Mouse (Mus musculus): Measurements from ENCODE around the gene Hdac7.

Gene Hdac7

GRCm38 (mm10) chr15:97787148-97787798, 57.0 kb downstream of the Hdac7 start:
- no peaks in the 10 kb centered on the region for H3K27me3 ChIP-seq (ENCODE audit: control insufficient read depth, insufficient read depth, low read length, poor library complexity, severe bottlenecking)
- H3K36me3 ChIP-seq (ENCODE audit: control insufficient read depth, insufficient read depth, low read length, poor library complexity, severe bottlenecking), result no peaks in the 10 kb centered on the region
- no peak for DNase-seq (ENCODE audit: low read depth, low spot score)

DNA sequence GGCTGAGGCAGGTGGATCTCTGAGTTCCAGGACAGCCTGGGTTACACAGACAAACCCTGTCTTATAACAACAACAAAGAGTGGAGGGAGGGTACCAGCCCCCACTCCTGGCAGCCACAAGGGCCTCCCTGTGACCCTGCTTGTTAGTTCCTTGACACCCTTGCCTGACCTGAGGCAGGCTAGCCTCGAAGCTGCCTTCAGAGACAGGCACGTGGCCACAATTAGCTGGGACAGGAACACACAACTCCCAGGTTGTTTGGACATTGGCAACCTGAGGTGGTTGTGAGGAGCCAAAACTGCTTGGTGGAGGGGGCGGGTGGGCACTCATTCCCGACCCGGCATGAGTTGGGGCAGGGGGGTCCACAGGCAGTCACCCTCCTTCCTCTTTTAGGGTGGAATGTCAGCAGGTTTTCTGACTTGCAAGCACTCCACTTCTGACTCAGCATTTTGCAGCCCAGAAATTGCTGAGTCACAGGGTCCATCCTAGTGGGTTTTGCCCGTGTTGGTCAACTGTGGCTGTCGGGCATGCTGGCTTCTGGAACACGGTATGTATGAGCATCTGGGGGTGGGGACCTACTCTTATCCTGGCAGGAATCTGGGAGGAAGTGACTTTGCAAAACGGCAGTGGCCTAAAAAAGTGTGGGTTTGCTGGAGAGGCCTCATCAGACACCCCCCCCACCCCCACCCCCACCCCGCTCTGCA, 57.7 kb downstream of the Hdac7 start:
- peak; percentile 34 for DNase-seq (ENCODE audit: low read depth, low spot score)
- Histone ChIP-seq H3K27me3 (ENCODE audit: control insufficient read depth, insufficient read depth, low read length, poor library complexity, severe bottlenecking) (no peaks in the 10 kb centered on the region), H3K36me3 (ENCODE audit: control insufficient read depth, insufficient read depth, low read length, poor library complexity, severe bottlenecking) (no peaks in the 10 kb centered on the region)

DNA sequence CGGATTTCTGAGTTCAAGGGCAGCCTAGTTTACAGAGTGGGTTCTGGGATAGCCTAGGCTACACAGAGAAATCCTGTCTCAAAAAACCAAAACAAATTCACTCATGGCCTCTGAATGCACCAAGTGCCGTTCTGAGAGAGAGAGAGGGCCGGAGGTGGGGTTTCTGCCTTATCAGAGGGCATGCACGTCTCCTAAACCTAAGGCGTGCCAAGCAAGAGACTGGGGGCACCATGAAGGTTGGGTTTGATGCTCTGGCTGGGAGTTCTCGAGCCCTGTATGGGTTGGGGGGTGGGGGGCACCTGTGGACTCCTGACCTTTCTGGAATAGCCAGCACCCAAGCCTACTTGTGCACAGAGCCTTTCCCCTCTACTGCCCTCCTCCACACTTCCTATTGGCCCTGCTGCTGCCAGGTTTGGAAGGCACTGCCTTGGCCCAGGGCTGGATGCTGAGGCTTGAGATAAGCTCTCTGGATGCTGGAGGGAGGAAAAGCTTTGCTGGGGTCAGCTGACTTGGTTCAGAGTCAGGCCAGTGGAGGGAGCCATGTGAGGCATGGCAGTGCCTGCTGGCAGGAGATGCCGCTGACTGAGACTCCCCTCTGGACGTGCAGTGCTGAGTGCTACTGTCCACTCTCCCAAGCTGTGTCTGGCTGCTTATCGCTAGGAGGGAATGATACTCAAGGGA, 58.4 kb downstream of the Hdac7 start:
- Histone ChIP-seq H3K36me3 (ENCODE audit: control insufficient read depth, insufficient read depth, low read length, poor library complexity, severe bottlenecking) (no peaks in the 10 kb centered on the region), H3K27me3 (ENCODE audit: control insufficient read depth, insufficient read depth, low read length, poor library complexity, severe bottlenecking) (no peaks in the 10 kb centered on the region)
- DNase-seq (ENCODE audit: low read depth, low spot score), result no peak

DNA sequence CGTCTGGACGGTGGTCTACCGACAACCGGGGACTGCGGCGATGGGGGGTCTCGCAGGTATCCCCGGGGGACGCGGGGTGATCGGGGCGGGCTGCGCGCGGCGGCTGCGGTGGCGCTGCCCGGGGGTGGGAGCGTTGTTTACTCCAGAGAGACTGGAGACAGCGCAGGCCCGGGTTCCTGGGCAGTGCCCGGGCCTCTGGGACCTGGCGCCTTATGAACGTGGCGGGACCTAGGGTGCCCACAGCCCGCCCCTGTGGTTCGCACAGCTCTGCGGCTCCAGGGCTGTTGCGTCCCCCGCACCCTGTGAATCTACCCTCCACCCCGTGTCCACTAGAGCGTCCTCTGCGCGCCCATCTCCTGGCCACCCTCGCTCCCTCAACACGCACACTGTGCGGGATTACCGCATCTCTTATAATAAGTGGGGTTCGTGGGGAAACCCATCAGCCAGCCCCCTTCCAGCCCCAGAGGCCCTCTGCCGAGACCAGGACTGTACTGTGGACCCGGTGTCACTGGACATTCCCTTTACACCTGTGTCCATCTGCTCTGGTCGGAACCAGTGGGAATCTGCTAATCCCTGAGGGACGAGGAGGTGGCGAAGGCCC, 59.6 kb downstream of the Hdac7 start:
- no peaks in the 10 kb centered on the region for H3K36me3 ChIP-seq (ENCODE audit: control insufficient read depth, insufficient read depth, low read length, poor library complexity, severe bottlenecking)
- H3K27me3 ChIP-seq (ENCODE audit: control insufficient read depth, insufficient read depth, low read length, poor library complexity, severe bottlenecking), result no peaks in the 10 kb centered on the region
- DNase-seq (ENCODE audit: low read depth, low spot score), result peak; percentile 36

GRCm38 (mm10) chr15:97784092-97784559, 60.2 kb downstream of the Hdac7 start:
- peak; percentile 95 for DNase-seq (ENCODE audit: low read depth, low spot score)
- Histone ChIP-seq H3K36me3 (ENCODE audit: control insufficient read depth, insufficient read depth, low read length, poor library complexity, severe bottlenecking) (no peaks in the 10 kb centered on the region), H3K27me3 (ENCODE audit: control insufficient read depth, insufficient read depth, low read length, poor library complexity, severe bottlenecking) (no peaks in the 10 kb centered on the region)

DNA sequence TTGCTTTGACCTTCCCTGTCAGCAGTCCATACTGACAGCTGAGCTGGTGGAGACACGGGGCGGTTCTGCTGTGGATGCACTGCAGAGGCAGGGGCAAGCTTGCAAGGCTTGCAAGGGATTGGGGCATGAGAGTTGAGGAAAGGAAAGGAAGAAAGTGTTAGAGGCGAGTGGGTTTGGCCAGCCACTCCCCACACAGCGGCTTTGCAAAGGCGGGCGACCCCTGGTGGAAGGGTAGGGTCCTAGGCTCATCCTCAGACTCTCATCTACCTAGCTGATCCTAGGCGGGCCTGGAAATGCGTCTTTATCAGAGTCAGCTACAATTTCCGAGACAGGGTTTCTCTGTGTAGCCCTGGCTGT, 61.6 kb downstream of the Hdac7 start:
- Histone ChIP-seq H3K27me3 (ENCODE audit: control insufficient read depth, insufficient read depth, low read length, poor library complexity, severe bottlenecking) (no peaks in the 10 kb centered on the region), H3K36me3 (ENCODE audit: control insufficient read depth, insufficient read depth, low read length, poor library complexity, severe bottlenecking) (no peaks in the 10 kb centered on the region)
- DNase-seq (ENCODE audit: low read depth, low spot score), result peak; percentile 83

DNA sequence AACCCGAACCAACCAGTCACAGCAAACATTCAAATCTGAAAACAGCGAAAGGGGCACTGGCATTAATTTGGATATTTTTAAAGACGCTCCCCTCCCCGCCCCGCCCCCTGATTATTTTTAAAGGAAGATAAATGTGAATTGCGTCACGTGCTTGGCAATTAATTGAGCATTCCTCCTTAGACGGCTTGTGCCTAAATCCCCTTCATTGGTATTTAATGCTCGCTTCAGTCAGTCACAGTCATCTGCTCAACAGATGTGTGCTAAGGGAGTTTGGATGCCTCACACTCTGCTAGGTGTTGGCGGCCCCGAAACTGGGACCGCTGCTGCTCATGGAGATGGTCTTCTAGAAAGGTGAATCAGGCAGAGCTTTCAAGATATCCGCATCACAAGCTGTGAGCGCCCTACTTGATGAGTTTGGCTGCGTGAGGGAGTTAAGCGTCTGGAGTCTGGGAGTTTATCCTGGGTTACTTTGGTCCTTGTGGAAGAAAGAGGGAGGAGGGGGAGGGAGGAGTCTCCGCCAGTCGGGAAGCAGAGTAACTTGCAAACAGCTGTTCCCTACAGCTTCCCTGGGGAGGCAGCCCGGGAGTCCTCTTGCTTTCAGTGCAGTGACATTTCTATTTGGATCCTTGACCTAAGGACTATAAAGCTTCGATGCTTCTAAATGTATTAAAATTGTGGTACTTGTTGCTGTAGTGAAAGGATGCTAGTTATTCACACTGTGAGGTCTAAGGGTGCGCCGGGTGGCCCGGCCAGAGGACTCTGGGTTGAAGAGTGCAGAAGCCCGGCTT, 62.1 kb downstream of the Hdac7 start:
- no peaks in the 10 kb centered on the region for H3K27me3 ChIP-seq (ENCODE audit: control insufficient read depth, insufficient read depth, low read length, poor library complexity, severe bottlenecking)
- no peaks in the 10 kb centered on the region for H3K36me3 ChIP-seq (ENCODE audit: control insufficient read depth, insufficient read depth, low read length, poor library complexity, severe bottlenecking)
- DNase-seq (ENCODE audit: low read depth, low spot score), result no peak

DNA sequence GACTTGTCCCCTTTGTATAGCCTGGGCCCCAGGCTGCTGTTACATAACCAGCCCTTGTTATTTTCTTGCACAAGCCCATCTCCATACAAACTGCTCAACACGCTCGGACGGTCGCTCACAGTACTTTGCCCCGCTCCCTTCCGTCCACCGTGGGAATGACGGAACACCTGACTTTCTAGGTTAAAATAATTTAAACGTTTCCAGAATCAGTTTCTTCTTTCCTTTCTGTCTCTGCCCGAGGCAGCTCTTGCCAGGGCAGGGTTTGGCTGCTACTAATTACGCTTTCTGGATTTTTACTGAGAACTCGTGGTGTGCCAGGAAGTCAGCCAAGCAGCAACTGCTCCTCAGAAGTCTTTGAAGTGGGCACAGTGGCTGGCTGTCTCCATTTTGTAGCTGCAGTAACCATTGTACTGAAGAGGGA, 63.7 kb downstream of the Hdac7 start:
- no peak for DNase-seq (ENCODE audit: low read depth, low spot score)
- H3K27me3 ChIP-seq (ENCODE audit: control insufficient read depth, insufficient read depth, low read length, poor library complexity, severe bottlenecking), result no peaks in the 10 kb centered on the region
- H3K36me3 ChIP-seq (ENCODE audit: control insufficient read depth, insufficient read depth, low read length, poor library complexity, severe bottlenecking), result no peaks in the 10 kb centered on the region

DNA sequence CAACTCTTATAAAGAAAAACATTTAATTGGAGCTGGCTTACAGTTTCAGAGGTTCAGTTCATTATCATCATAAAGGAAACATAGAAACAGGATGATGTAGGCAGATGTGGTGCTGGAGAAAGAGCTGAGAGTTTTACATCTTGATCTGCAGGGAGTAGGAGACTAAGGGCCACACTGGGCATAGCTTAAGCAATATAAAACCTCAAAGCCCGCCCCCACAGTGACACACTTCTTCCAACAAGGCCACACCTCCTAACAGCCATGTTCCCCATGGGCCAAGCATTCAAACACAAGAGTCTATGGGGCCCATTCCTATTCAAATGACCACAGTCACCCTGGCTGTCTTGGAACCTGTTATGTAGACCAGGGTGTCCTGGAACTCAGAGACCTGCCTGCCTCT, 64.7 kb downstream of the Hdac7 start:
- no peak for DNase-seq (ENCODE audit: low read depth, low spot score)
- Histone ChIP-seq H3K36me3 (ENCODE audit: control insufficient read depth, insufficient read depth, low read length, poor library complexity, severe bottlenecking) (no peaks in the 10 kb centered on the region), H3K27me3 (ENCODE audit: control insufficient read depth, insufficient read depth, low read length, poor library complexity, severe bottlenecking) (no peaks in the 10 kb centered on the region)

- Histone ChIP-seq H3K36me3 (ENCODE audit: control insufficient read depth, insufficient read depth, low read length, poor library complexity, severe bottlenecking) (no peaks in the 10 kb centered on the region), H3K27me3 (ENCODE audit: control insufficient read depth, insufficient read depth, low read length, poor library complexity, severe bottlenecking) (no peaks in the 10 kb centered on the region)
- DNase-seq (ENCODE audit: low read depth, low spot score), result no peak
Observed at GRCm38 (mm10) chr15:97778311-97779098, 65.8 kb downstream of the Hdac7 start, which contains the start of gene Slc48a1. TSS of gene Slc48a1 (plus strand) at chr15:97778520.

DNA sequence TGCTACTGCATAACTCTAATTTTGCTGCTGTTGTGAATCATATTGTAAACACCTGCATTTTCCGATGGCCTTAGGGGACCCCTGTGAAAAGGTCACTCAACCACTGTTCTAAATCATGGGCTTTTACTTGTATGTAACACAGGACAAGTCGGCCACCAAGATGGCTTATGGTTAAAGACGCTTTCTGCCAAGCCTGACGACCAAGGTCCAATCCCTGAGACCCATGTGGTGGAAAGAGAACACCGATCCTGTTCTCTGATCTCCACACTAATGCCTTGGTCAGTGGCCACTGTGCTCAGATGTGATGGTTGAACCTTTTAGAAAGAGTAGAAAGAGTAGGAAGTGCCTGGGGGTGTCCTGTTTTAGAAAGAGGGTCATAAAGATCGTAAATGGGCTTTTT, 67.4 kb downstream of the Hdac7 start:
- no peaks in the 10 kb centered on the region for H3K36me3 ChIP-seq (ENCODE audit: control insufficient read depth, insufficient read depth, low read length, poor library complexity, severe bottlenecking)
- no peaks in the 10 kb centered on the region for H3K27me3 ChIP-seq (ENCODE audit: control insufficient read depth, insufficient read depth, low read length, poor library complexity, severe bottlenecking)
- DNase-seq (ENCODE audit: low read depth, low spot score), result no peak

DNA sequence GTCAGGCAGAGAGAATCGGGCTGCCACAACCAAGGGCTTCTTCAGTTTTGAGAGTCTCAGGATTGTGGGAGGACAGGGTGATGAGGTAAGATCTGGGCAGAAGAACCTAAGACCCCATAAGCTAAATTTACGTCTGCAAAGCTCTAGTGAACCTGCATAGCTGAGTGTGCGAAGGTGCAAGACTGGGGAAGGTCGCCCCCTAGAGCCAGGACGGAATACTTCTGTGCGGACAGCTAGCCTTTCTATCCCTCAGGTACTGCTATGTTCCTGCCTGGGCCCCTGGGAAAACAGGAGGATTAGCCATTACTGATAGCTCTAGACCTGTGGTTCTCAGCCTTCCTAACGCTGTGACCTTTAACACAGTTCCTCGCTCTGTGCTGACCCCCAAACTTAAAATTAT, 67.8 kb downstream of the Hdac7 start:
- peak; percentile 83 for DNase-seq (ENCODE audit: low read depth, low spot score)
- no peaks in the 10 kb centered on the region for H3K36me3 ChIP-seq (ENCODE audit: control insufficient read depth, insufficient read depth, low read length, poor library complexity, severe bottlenecking)
- no peaks in the 10 kb centered on the region for H3K27me3 ChIP-seq (ENCODE audit: control insufficient read depth, insufficient read depth, low read length, poor library complexity, severe bottlenecking)

DNA sequence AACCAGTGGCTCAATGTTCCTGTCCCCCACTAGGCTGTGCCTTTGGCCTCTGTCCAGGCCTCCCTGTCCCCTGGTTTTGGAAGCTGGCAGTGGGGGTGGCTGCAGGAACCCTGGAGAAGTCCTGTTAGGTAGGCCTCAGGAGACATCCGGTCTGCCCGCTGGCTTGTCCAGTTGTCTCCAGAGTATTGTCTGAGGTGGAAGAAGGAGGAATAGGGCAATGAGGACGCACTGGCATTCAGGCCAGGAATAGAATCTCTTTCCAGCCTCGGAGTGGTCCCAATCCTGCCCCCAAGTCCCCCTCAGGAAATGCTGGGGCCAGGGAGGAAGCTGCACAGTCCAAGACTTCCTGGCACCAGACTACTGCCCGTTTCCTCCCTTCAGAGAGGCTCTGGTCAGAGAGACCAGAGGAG, 70.3 kb downstream of the Hdac7 start:
- no peak for DNase-seq (ENCODE audit: low read depth, low spot score)
- H3K27me3 ChIP-seq (ENCODE audit: control insufficient read depth, insufficient read depth, low read length, poor library complexity, severe bottlenecking), result no peaks in the 10 kb centered on the region
- no peaks in the 10 kb centered on the region for H3K36me3 ChIP-seq (ENCODE audit: control insufficient read depth, insufficient read depth, low read length, poor library complexity, severe bottlenecking)

GRCm38 (mm10) chr15:97773108-97773507, 71.2 kb downstream of the Hdac7 start:
- no peak for DNase-seq (ENCODE audit: low read depth, low spot score)
- Histone ChIP-seq H3K27me3 (ENCODE audit: control insufficient read depth, insufficient read depth, low read length, poor library complexity, severe bottlenecking) (no peaks in the 10 kb centered on the region), H3K36me3 (ENCODE audit: control insufficient read depth, insufficient read depth, low read length, poor library complexity, severe bottlenecking) (no peaks in the 10 kb centered on the region)

Data from splenic B cell, adult 2 months (primary cell).